In genomic region chr8:108931837-108932236, GRCm38 (mm10) we compare ENCODE assay signal across 11 mouse cellular contexts.
A peak's percentile ranks its signal among the peaks of the same experiment; 100 is the strongest.
DNase-seq lines count a peak whose midpoint lies in the region; ATAC-seq and TF ChIP-seq lines count a peak whose summit lies in the region.
"Had no signal": no experiment of that assay in that cellular context is flagged by ENCODE, and none has a peak within 500 bp of the region (broad histone marks: within the 10 kb centered on the region; RNA-seq: fewer than 3 reads in every experiment).

No protein-coding gene starts in this region.

- H3K36me3 ChIP-seq in hindbrain, embryonic 10.5 days: peaks cover 42% of the 10 kb centered on the region
- H3K36me3 ChIP-seq in hindbrain, embryonic 14.5 days (replicated peaks; ENCODE audit: control insufficient read depth, insufficient read depth): peaks cover 16% of the 10 kb centered on the region
- H3K36me3 ChIP-seq in thymus, adult 2 months (ENCODE audit: control insufficient read depth, insufficient read depth, low read length): no peaks in the 10 kb centered on the region
- H3K36me3 ChIP-seq in stomach, postnatal 0 days (ENCODE audit: control insufficient read depth, insufficient read depth, low read length): peaks cover 10% of the 10 kb centered on the region
- H3K36me3 ChIP-seq: liver, embryonic 15.5 days had no signal

- H3K4me2 ChIP-seq in hindbrain, embryonic 14.5 days (replicated peaks): no peak overlapping the region
- peak overlapping the region; percentile 0; the same call in 1 of the 2 replicates for H3K4me2 ChIP-seq in stomach, postnatal 0 days (replicated peaks; ENCODE audit: low read depth)
- H3K4me2 ChIP-seq: liver, embryonic 15.5 days had no signal

- peaks cover 46% of the 10 kb centered on the region for H3K4me1 ChIP-seq in hindbrain, embryonic 10.5 days (replicated peaks)
- H3K4me1 ChIP-seq in hindbrain, embryonic 14.5 days (replicated peaks; ENCODE audit: control insufficient read depth, insufficient read depth, low read length): peaks cover 7% of the 10 kb centered on the region
- H3K4me1 ChIP-seq in thymus, adult 2 months (replicated peaks; ENCODE audit: control insufficient read depth, insufficient read depth, low read length): peaks cover 2% of the 10 kb centered on the region; the same call in 1 of the 2 replicates
- no peaks in the 10 kb centered on the region for H3K4me1 ChIP-seq in stomach, postnatal 0 days (replicated peaks; ENCODE audit: control insufficient read depth, insufficient read depth)

- TF ChIP-seq POLR2A in thymus, adult 2 months (IDR thresholded peaks at IDR 0.05; ENCODE audit: control insufficient read depth, extremely low read depth, insufficient read depth, low read length, poor library complexity): no peak

- H3K9ac ChIP-seq in hindbrain, embryonic 14.5 days: no peak overlapping the region
- no peak overlapping the region for H3K9ac ChIP-seq in stomach, postnatal 0 days (ENCODE audit: low read length)
- H3K9ac ChIP-seq: liver, embryonic 15.5 days had no signal

- no peak for ATAC-seq in hindbrain, embryonic 14.5 days (ENCODE audit: low FRiP score)
- no peak for ATAC-seq in stomach, postnatal 0 days (ENCODE audit: low FRiP score, low TSS enrichment)

- TF ChIP-seq CTCF in thymus, adult 2 months (IDR thresholded peaks at IDR 0.05; ENCODE audit: borderline replicate concordance, control insufficient read depth, extremely low read depth, insufficient read depth, low read length, poor library complexity): no peak
- no peak for TF ChIP-seq CTCF in stomach, postnatal 0 days (IDR thresholded peaks at IDR 0.05; ENCODE audit: low read depth)

- H3K27me3 ChIP-seq in hindbrain, embryonic 10.5 days (ENCODE audit: insufficient read depth, poor library complexity, severe bottlenecking): no peaks in the 10 kb centered on the region
- H3K27me3 ChIP-seq in hindbrain, embryonic 14.5 days (ENCODE audit: control insufficient read depth, insufficient read depth, low read length): no peaks in the 10 kb centered on the region
- no peaks in the 10 kb centered on the region for H3K27me3 ChIP-seq in thymus, adult 2 months (ENCODE audit: control insufficient read depth, insufficient read depth, low read length)
- no peaks in the 10 kb centered on the region for H3K27me3 ChIP-seq in stomach, postnatal 0 days (ENCODE audit: control insufficient read depth, insufficient read depth, low read length)
- H3K27me3 ChIP-seq: liver, embryonic 15.5 days had no signal

- no peak for DNase-seq in hindbrain, embryonic 10.5 days (ENCODE audit: low spot score)
- no peak for DNase-seq in hindbrain, embryonic 14.5 days (ENCODE audit: low spot score)
- DNase-seq in thymus, postnatal 14 days: peak; percentile 58
- no peak for DNase-seq in thymus, adult 2 months
- DNase-seq in kidney, postnatal 14 days: peak; percentile 69
- peak; percentile 35 for DNase-seq in stomach, postnatal 0 days (ENCODE audit: low spot score)
- DNase-seq in cerebellum, adult 9-11 months: no peak
- DNase-seq in urinary bladder, postnatal 25 days (ENCODE audit: low spot score): no peak
- DNase-seq: cerebellum, postnatal 36 days; heart, postnatal 36 days had no signal

- TF ChIP-seq EP300 in stomach, postnatal 0 days (optimal IDR thresholded peaks at IDR 0.05): no peak

- no peak overlapping the region for H3K4me3 ChIP-seq in hindbrain, embryonic 10.5 days
- no peak overlapping the region for H3K4me3 ChIP-seq in hindbrain, embryonic 14.5 days (replicated peaks; ENCODE audit: low read length)
- no peak overlapping the region for H3K4me3 ChIP-seq in thymus, adult 2 months (ENCODE audit: control insufficient read depth, insufficient read depth, low read length)
- H3K4me3 ChIP-seq in stomach, postnatal 0 days (ENCODE audit: low read depth, low read length): no peak overlapping the region
- H3K4me3 ChIP-seq: liver, embryonic 15.5 days had no signal

- peak overlapping the region; percentile 66 for H3K27ac ChIP-seq in hindbrain, embryonic 10.5 days
- H3K27ac ChIP-seq in hindbrain, embryonic 14.5 days: no peak overlapping the region
- H3K27ac ChIP-seq in thymus, adult 2 months (ENCODE audit: control insufficient read depth, insufficient read depth, low read length): no peak overlapping the region
- no peak overlapping the region for H3K27ac ChIP-seq in stomach, postnatal 0 days (replicated peaks)
- H3K27ac ChIP-seq: liver, embryonic 15.5 days had no signal

- no peaks in the 10 kb centered on the region for H3K9me3 ChIP-seq in hindbrain, embryonic 10.5 days
- H3K9me3 ChIP-seq in hindbrain, embryonic 14.5 days (ENCODE audit: control insufficient read depth, low read length): no peaks in the 10 kb centered on the region
- H3K9me3 ChIP-seq in stomach, postnatal 0 days (ENCODE audit: control insufficient read depth, low read length): no peaks in the 10 kb centered on the region
- H3K9me3 ChIP-seq: liver, embryonic 15.5 days had no signal

- WGBS in hindbrain, embryonic 10.5 days: 70% methylated on average over 13 of the region's 13 CpGs
- 32% methylated on average over 13 of the region's 13 CpGs for WGBS in hindbrain, embryonic 14.5 days
- 37% methylated on average over 13 of the region's 13 CpGs for WGBS in thymus, adult 2 months
- WGBS in stomach, postnatal 0 days: 34% methylated on average over 13 of the region's 13 CpGs

Comparison
In these comparisons a context has a peak if more than half of its experiments do, and no peak if none do; other contexts are left out.
1. DNase-seq: peak in thymus, postnatal 14 days (single experiment), kidney, postnatal 14 days (single experiment) and stomach, postnatal 0 days (single experiment); none in hindbrain, embryonic 10.5 days (single experiment), hindbrain, embryonic 14.5 days (single experiment), thymus, adult 2 months (single experiment), cerebellum, adult 9-11 months (single experiment) and urinary bladder, postnatal 25 days (single experiment).